Mouse (Mus musculus) right cerebral cortex, adult 18-20 months (tissue): Measurements from ENCODE around the gene Gm21977.
"Not testable (repeated sequence)": the region's sequence is repeated elsewhere in the genome, so short reads cannot be mapped to it uniquely, and the experiment has no call there.

Experiments
- DNase-seq: peaks from one replicate; pipeline ENCODE4 v3.0.0; 2022; ENCODE audit warnings: mixed read lengths

Gene Gm21977

DNA sequence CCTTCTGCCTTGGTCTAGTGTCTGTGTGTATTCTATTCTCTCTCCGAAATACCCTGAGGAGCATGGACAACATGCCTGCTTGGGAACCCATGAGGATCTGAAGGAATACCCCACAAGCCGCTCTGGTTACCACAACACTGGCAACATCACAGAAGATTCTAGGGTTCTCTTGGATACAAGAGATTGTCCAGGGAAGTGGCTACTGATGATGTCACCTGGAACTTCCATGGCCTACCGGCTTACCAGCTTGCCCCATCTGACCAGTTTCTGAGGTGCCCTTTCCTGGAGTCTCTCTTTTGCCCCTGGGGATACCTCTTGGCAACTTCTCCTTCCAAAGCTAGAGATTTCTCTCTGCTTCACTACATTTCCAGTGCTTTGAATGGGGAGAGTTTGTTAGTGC, at the start of gene Gm21977:
Gene Gm21977 (minus strand): TSS at position 101 of the 400 bp plus-strand sequence.
- DNase-seq = not testable (repeated sequence)
